Mouse (Mus musculus) olfactory bulb, adult 2 months (tissue): ENCODE data around the gene Ndufs6. TPM values are rescaled to one million over a fixed set of nuclear protein-coding genes. Genes with fewer than 3 reads are reported as not detected.

Source experiments
- H3K27ac ChIP-seq: fragments of 200-500 bp; 2 replicates; pipeline ENCODE4 v1.5.1; 2012; ENCODE audit warnings: low read depth, low read length; ENCODE audit not compliant: insufficient read depth
- H3K4me1 ChIP-seq: fragments of 200-500 bp; 2 replicates; pipeline ENCODE4 v1.6.1; 2012; ENCODE audit warnings: low read length; ENCODE audit not compliant: control insufficient read depth, insufficient read depth
- H3K4me3 ChIP-seq: fragments of 200-500 bp; 2 replicates; pipeline ENCODE4 v1.5.1; 2012; ENCODE audit warnings: mild to moderate bottlenecking, low read depth, low read length, moderate library complexity; ENCODE audit not compliant: insufficient read depth
- CTCF ChIP-seq: fragments of 200-500 bp; IDR thresholded peaks from 2 replicates; pipeline ENCODE4 v1.5.1; 2012; ENCODE audit warnings: low read depth, mild to moderate bottlenecking, low read length, moderate library complexity; ENCODE audit not compliant: insufficient read depth
- POLR2A ChIP-seq: fragments of 200-500 bp; IDR thresholded peaks from 2 replicates; pipeline ENCODE4 v1.6.1; 2012; ENCODE audit warnings: mild to moderate bottlenecking, low read depth, low read length, moderate library complexity; ENCODE audit not compliant: insufficient read depth
- WGBS: fragments of 180-500 bp; shearing (Covaris S2); methylation state at CpG from one replicate; pipeline ENCODE4 v1.1.7; 2018; 5-methylcytosine and 5-hydroxymethylcytosine counted together
- polyA plus RNA-seq: library from polyadenylated mRNA; stranded (reverse); fragments of >200 nt; gene quantifications from 2 replicates; pipeline ENCODE4 v1.2.4, GENCODE M21; 2012; ENCODE audit warnings: low replicate concordance; ENCODE audit not compliant: missing spikeins, insufficient read depth, insufficient read length

Gene Ndufs6
- polyA plus RNA-seq, 1 experiment, result not detected

DNA sequence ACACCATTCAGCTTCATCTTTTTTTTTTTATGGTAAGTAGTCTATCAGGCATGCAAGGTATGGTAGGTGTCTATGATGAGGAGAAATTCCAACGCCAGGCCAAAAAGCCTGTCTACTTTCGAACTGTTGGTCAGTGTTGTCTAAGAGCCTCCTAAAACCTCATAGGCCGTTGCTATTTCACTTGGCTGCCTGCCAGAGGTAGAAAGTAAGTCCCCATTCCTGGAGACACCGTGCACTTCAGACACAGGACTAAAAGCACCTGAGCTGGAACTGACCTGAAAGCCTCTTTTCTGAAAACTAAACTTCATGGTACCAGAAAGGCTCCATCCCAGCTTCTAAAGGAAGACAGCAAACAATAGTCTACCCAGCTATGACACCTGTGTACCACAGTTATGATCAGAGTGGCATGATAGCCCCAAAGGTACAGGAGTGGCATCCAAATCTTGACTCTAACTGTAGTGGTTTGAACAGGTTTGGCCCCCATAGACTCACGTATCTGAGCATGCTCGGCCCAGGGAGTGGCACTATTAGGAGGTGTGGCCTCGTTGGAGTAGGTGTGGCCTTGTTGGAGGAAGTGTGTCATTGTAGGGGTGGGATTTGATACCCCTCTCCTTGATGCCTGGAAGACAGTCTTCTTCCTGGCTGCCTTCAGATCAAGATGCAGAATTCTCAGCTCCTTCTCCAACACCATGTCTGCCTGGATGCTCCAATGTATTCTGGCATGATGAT is 19.7 kb upstream of the Ndufs6 start:
- Histone ChIP-seq H3K4me1 (no peaks in the 10 kb centered on the region), H3K4me3 (no peak overlapping the region), H3K27ac (no peak overlapping the region)
- WGBS, result 86% methylated on average over 7 of the region's 7 CpGs
- no peak for TF ChIP-seq POLR2A
- TF ChIP-seq CTCF, result no peak

DNA sequence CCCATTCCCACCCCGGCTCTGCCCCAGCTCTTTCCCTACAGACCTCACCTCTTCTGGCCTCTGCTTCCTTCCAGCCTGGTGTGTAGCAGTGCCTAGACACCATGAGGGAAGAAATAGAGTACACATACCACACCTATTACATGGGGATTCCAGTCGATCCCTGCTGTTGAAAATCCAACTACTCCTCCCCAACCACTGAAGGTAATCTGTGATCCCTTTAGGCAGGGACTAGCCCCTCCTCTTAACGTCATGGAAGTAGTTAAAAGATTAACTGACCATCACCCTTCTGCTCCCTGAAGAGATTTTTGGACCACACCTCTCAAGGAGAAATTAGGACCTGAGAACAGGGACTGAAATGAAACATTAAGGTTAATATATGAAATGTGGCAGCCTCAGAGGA is 18.8 kb upstream of the Ndufs6 start:
- H3K4me1 ChIP-seq, result no peaks in the 10 kb centered on the region
- no peak overlapping the region for H3K27ac ChIP-seq
- TF ChIP-seq POLR2A, result no peak
- TF ChIP-seq CTCF, result no peak
- 86% methylated on average over 3 of the region's 3 CpGs for WGBS
- no peak overlapping the region for H3K4me3 ChIP-seq

DNA sequence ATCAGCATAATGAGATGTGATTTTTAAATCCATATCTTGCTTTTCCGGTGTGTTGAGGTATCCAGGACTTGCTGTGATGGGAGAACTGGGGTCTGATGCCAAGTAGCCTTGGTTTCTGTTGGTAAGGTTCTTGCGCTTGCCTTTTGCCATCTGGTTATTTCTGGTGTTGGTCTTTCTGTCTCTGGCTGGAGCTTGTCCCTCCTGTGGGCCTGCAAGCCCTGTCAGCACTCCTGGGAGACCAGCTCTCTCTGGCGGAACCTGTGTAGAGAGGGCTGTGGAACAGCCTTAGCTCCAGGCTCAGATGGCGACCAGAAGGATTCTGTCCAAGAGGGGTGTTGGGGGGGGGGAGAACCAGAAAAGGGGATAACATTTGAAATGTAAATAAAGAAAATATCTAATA is 18.4 kb upstream of the Ndufs6 start:
- TF ChIP-seq POLR2A (no peak), CTCF (no peak)
- no peak overlapping the region for H3K4me3 ChIP-seq
- no peak overlapping the region for H3K27ac ChIP-seq
- WGBS, result 86% methylated on average over 4 of the region's 4 CpGs
- peaks cover 2% of the 10 kb centered on the region for H3K4me1 ChIP-seq

DNA sequence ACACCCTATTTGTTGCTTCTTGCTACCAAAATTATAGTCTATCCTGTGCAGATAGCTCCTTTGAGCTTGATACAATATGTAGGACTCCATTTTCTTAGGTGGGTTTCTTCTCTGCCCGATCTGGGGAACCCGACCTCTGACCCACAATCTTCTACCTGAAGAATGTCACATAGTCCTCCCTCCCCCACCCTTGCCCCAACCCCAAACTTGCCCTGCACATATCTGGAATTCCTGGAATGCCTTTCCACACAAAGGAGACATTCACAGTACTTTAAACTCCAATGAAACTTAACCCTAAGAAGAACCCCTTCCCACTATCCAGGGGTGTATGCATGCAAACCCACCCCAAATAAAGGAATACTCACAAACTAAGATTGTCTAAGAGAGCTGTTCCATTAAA is 17.8 kb upstream of the Ndufs6 start:
- no peak for TF ChIP-seq POLR2A
- no peak for TF ChIP-seq CTCF
- WGBS, result 51% methylated on average over 2 of the region's 2 CpGs
- no peak overlapping the region for H3K27ac ChIP-seq
- H3K4me3 ChIP-seq, result no peak overlapping the region
- peaks cover 4% of the 10 kb centered on the region for H3K4me1 ChIP-seq

DNA sequence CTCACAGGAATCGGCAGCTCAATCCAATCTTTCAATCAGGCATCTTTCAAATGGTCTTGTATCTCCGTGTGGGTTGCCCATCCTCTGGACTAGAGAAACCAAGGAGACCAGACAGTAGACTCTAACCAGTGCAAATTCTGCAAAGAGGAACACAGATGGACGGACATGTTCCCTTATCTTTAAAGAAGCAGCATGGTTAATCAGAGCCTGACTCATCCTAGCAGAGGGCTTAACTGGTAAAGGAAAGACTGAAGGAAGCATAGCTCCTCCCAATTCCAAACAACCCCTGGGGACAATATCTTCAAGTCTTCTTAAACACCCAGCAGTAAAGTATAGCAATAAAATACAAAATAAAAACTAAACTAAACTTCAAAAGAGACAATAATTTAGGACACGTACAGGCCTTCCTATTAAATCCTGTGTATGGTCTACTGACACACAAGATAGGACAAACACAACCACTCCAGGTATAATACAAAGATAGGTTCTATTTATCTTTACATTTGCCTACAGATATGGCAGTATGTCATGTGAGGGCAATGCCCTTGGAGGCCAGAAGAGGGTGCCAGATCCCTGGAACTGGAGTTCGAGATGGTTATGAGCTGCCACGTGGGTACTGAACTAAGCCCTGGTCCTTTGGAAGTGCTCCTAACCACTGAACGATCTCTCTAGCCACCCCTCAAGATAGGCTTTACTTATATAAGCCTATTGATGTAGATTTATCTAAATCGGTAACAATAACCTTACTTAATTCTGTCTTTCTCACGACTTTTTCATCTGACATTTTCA is 17.0 kb upstream of the Ndufs6 start:
- H3K27ac ChIP-seq, result no peak overlapping the region
- H3K4me3 ChIP-seq, result no peak overlapping the region
- 81% methylated on average over 9 of the region's 9 CpGs for WGBS
- no peak for TF ChIP-seq CTCF
- TF ChIP-seq POLR2A, result no peak
- peaks cover 10% of the 10 kb centered on the region for H3K4me1 ChIP-seq

DNA sequence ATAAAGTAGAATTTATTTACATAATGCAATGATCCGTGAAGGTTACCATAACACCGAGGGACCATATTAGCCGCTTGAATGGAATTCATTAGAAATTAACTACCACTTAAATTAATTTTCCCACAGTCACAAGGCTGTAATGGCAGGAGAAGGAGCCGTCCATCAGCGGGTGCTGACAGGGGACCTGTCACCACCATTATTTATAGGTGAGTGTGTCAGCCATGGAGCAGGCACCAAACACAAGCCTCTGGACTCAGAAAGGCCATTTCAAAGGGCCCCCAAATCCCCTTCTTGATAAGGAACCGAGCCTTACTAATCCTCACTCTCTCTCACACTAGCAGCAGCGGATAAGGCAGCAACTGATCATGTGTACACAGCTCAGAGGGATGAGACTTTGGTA is 8.4 kb upstream of the Ndufs6 start:
- WGBS, result 51% methylated on average over 7 of the region's 7 CpGs
- no peak overlapping the region for H3K4me3 ChIP-seq
- TF ChIP-seq POLR2A (no peak), CTCF (no peak)
- H3K27ac ChIP-seq, result no peak overlapping the region
- peaks cover 8% of the 10 kb centered on the region for H3K4me1 ChIP-seq

DNA sequence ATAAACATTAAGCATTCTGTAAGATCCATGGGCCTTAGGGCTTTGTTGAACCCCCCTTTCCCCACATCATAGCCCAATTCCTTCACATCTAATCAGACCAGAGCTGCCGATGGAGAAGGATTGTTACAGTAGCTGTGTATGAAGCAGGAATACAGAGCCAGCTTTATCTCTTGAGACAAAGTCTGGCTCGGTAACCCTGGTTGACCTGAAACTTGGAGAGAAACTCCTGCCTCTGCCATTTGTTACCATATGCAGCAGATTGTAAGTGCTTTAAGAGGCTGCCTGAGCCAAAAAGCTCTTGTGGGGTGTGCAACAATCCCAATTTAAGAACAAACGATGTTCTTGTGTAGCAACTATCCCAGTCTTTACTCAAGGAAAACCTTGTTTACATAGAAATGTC is 3.4 kb upstream of the Ndufs6 start:
- 53% methylated on average over 3 of the region's 3 CpGs for WGBS
- Histone ChIP-seq H3K27ac (no peak overlapping the region), H3K4me3 (peak overlapping the region; percentile 68; the same call in 1 of the 2 replicates), H3K4me1 (peaks cover 5% of the 10 kb centered on the region)
- no peak for TF ChIP-seq CTCF
- no peak for TF ChIP-seq POLR2A

DNA sequence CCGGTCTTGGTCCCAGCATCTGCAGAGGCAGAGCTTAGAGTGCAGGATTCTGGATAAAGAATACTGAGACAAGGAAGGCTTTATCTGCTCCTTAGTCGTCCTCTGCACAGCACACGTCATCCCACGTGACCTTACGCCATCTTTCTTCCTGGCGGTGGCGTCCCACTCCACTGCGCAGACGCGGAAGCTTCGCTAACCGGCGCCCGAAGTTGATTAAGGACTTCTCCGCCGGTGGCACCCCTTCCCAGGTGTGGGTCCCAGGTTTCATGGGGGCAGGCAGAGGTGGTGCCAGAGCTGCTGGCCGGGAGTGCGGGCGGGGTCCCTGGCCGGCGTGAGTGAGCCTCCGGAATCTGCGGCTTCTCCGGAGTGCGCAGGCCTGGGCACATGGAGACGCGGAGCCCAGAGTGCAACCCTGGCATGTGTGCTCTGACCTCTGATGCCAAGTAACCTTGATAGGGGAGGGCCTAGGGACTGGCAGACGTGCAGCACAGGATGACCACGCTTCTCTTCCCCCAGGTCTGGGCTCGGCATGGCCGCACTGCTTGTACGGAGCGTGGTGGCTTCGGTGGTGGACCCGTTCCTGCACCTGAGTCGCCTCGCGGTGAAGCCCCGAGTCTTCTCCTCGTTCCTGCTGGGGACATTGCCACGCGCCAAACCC is 2.6 kb upstream of the Ndufs6 start:
- TF ChIP-seq POLR2A, result peak; percentile 50; the same call in 1 of the 2 replicates
- TF ChIP-seq CTCF, result no peak
- Histone ChIP-seq H3K4me3 (peak overlapping the region; percentile 68), H3K27ac (peak overlapping the region; percentile 76), H3K4me1 (peaks cover 5% of the 10 kb centered on the region)
- under 1% methylated on average over 42 of the region's 42 CpGs for WGBS

DNA sequence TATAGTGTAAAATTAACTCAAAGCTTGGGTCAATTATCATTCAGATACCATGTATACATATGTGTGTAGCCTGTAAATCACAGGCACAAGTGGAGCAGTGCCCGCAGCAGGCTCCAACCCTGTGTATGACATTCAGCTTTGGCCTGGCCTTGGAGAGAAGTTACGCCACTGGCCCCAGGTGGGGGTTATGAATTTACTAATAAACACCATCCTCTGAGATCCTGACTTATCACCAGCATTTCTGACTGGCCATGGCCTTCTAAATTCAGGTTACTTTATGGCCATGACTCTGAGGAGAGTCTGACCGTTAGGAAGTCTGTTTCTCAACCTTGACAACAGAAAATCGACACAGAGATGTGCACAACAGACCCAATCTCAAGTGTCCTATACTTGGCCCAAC is 4.9 kb downstream of the Ndufs6 start:
- 95% methylated on average over 4 of the region's 4 CpGs for WGBS
- TF ChIP-seq POLR2A (no peak), CTCF (no peak)
- Histone ChIP-seq H3K27ac (no peak overlapping the region), H3K4me1 (peaks cover 8% of the 10 kb centered on the region), H3K4me3 (no peak overlapping the region)
